ENCODE assay signal across 8 mouse cellular contexts in the genomic region with DNA sequence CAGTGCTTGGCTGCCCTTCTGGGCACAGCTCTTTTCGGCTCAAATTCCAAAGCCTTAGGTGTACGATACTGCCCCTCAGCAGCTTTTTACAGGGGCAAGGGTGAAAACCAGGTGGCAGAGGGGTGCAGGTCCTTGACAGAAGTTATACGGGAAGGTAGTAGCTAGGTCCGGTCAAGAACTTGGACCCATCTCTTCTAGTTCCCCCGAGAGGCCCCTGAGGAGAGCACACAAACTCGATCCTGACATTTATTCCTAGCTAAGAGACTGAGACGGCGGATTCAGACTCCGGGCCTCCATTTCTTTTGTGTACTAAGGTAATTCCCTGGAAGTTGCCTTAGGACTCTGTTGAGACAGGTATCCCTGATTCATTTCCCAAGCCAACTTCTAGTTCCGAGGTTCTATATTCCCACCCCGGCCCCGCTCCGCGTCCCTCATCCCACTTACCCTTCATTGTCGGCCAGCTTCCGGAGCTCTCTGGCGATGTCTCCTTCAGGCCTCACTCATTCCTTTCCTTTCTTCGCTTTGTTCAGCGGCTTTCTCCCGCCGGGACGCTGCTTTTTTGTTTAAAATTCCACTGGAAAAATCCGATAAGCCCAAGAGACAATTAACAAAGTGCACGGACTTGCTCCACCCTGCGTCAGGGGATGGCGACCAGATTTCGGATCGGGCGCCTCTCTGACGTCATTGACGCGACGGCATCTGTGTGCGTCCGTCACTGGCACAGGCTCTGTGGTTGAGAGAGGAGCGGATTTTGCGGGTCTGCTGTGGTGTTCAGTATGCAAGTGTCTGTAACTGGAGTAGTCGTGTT. TPM values are rescaled to one million over a fixed set of nuclear protein-coding genes. Genes with fewer than 3 reads are reported as not detected.
DNase-seq lines count a peak whose midpoint lies in the region; ATAC-seq lines count a peak whose summit lies in the region.

A gene (minus strand): TSS at position 721 of the 808 bp plus-strand sequence.

- ATAC-seq in heart, embryonic 14.5 days (ENCODE audit: insufficient number of reproducible peaks, insufficient read depth, low FRiP score, low read depth), result peak; percentile 84
- ATAC-seq in liver, embryonic 13.5 days (ENCODE audit: low read depth), result peak; percentile 92
- ATAC-seq in stomach, embryonic 16.5 days (ENCODE audit: insufficient read depth, low FRiP score), result peak; percentile 90

- H3K36me3 ChIP-seq in heart, embryonic 14.5 days (ENCODE audit: control insufficient read depth, insufficient read depth, low read length), result peaks cover 29% of the 10 kb centered on the region
- H3K36me3 ChIP-seq in liver, embryonic 13.5 days, result peaks cover 21% of the 10 kb centered on the region
- peaks cover 6% of the 10 kb centered on the region for H3K36me3 ChIP-seq in stomach, embryonic 16.5 days (ENCODE audit: control insufficient read depth, insufficient read depth, low read length)

- H3K4me2 ChIP-seq in heart, embryonic 14.5 days (ENCODE audit: low read length), result peak within 1 kb of the TSS; percentile 92
- peak within 1 kb of the TSS; percentile 85 for H3K4me2 ChIP-seq in liver, embryonic 13.5 days
- H3K4me2 ChIP-seq in stomach, embryonic 16.5 days (ENCODE audit: low read depth, low read length), result peak within 1 kb of the TSS; percentile 85

- peak within 1 kb of the TSS; percentile 82 for H3K27ac ChIP-seq in brown adipose tissue, adult 24 weeks (replicated peaks; ENCODE audit: low read depth, low read length)
- H3K27ac ChIP-seq in heart, embryonic 14.5 days (replicated peaks in 1 of 2; ENCODE audit: control insufficient read depth in 1 of 2, insufficient read depth in 1 of 2, low read depth in 2 of 2, low read length in 2 of 2), result peak within 1 kb of the TSS; percentile 65 to 86
- peak within 1 kb of the TSS; percentile 11 for H3K27ac ChIP-seq in liver, embryonic 13.5 days
- peak within 1 kb of the TSS; percentile 64 for H3K27ac ChIP-seq in stomach, embryonic 16.5 days (ENCODE audit: low read length)

- peak within 1 kb of the TSS; percentile 86 for H3K9ac ChIP-seq in heart, embryonic 14.5 days (ENCODE audit: low read length)
- H3K9ac ChIP-seq in liver, embryonic 13.5 days, result peak within 1 kb of the TSS; percentile 74
- peak within 1 kb of the TSS; percentile 90 for H3K9ac ChIP-seq in stomach, embryonic 16.5 days (ENCODE audit: low read length)

- H3K27me3 ChIP-seq in heart, embryonic 14.5 days (ENCODE audit: control insufficient read depth, insufficient read depth, low read length), result no peaks in the 10 kb centered on the region
- no peaks in the 10 kb centered on the region for H3K27me3 ChIP-seq in liver, embryonic 13.5 days
- H3K27me3 ChIP-seq in stomach, embryonic 16.5 days (ENCODE audit: control insufficient read depth, insufficient read depth, low read length), result no peaks in the 10 kb centered on the region

- H3K4me3 ChIP-seq in brown adipose tissue, adult 24 weeks (ENCODE audit: insufficient read depth, low read depth, low read length), result peak within 1 kb of the TSS; percentile 99
- peak within 1 kb of the TSS; percentile 79 to 97 for H3K4me3 ChIP-seq in heart, embryonic 14.5 days (ENCODE audit: control insufficient read depth in 1 of 2, insufficient read depth in 1 of 2, low read depth in 1 of 2, low read length in 2 of 2)
- peak within 1 kb of the TSS; percentile 72 for H3K4me3 ChIP-seq in liver, embryonic 13.5 days (replicated peaks)
- peak within 1 kb of the TSS; percentile 75 for H3K4me3 ChIP-seq in stomach, embryonic 16.5 days (replicated peaks; ENCODE audit: low read length)

- H3K9me3 ChIP-seq in heart, embryonic 14.5 days (ENCODE audit: control insufficient read depth, low read length), result no peaks in the 10 kb centered on the region
- H3K9me3 ChIP-seq in liver, embryonic 13.5 days (replicated peaks), result no peaks in the 10 kb centered on the region
- no peaks in the 10 kb centered on the region for H3K9me3 ChIP-seq in stomach, embryonic 16.5 days (replicated peaks; ENCODE audit: control insufficient read depth, low read length)

- 0 out of 2 replicates have a peak, but pooled peaks cover 2% of the 10 kb centered on the region for H3K4me1 ChIP-seq in brown adipose tissue, adult 24 weeks (ENCODE audit: control insufficient read depth, insufficient read depth, insufficient read length, low read length)
- peaks cover 4 to 14% of the 10 kb centered on the region in 2 experiments; a peak in 3 of 4 replicates for H3K4me1 ChIP-seq in heart, embryonic 14.5 days (ENCODE audit: control insufficient read depth in 2 of 2, insufficient read depth in 2 of 2, low read length in 2 of 2)
- H3K4me1 ChIP-seq in liver, embryonic 13.5 days (replicated peaks), result peaks cover 15% of the 10 kb centered on the region
- peaks cover 9% of the 10 kb centered on the region for H3K4me1 ChIP-seq in stomach, embryonic 16.5 days (ENCODE audit: control insufficient read depth, insufficient read depth, low read length)

- peak; percentile 94 for DNase-seq in CD4-positive, CD25-positive, alpha-beta regulatory T cell, adult 2 months (ENCODE audit: low read depth, low spot score)
- DNase-seq in fibroblast of lung, adult 2 months (ENCODE audit: low read depth), result peak; percentile 65
- DNase-seq in kidney, postnatal 14 days, result peak; percentile 93
- DNase-seq in liver, embryonic 13.5 days, result peak; percentile 77
- peak; percentile 94 for DNase-seq in neural tube, embryonic 10.5 days (ENCODE audit: extremely low spot score, low spot score)

- WGBS in heart, embryonic 14.5 days, result under 1% methylated on average over 38 of the region's 38 CpGs
- under 1% methylated on average over 38 of the region's 38 CpGs for WGBS in liver, embryonic 13.5 days (ENCODE audit: insufficient replicate concordance)
- under 1% methylated on average over 38 of the region's 38 CpGs for WGBS in stomach, embryonic 16.5 days

RNA-seq across cellular contexts. Expression of the gene that starts here (rescaled TPM):
- 17.2 and 20.0 TPM in 2 replicates for polyA plus RNA-seq in brown adipose tissue, adult 24 weeks (2012; ENCODE audit: insufficient read depth, insufficient read length, missing spikeins)
- polyA plus RNA-seq in heart, embryonic 14.5 days (2014; fragmentation: Nextera tagmentation; extraction: Ambion mirVana), result 41.2 and 42.4 TPM in 2 replicates
- 19.7 and 21.5 TPM in 2 replicates for polyA plus RNA-seq in liver, embryonic 13.5 days (2015; fragmentation: Nextera tagmentation; extraction: Ambion mirVana)
- polyA plus RNA-seq in stomach, embryonic 16.5 days (2015; fragmentation: Nextera tagmentation; extraction: Ambion mirVana), result 41.0 and 47.9 TPM in 2 replicates

Comparison
In these comparisons a context has a peak if more than half of its experiments do, and no peak if none do; other contexts are left out.
1. Peak in every context shown above with its lines: DNase-seq, ATAC-seq, H3K4me3 ChIP-seq and H3K27ac ChIP-seq.
2. H3K27ac ChIP-seq: peak in every context shown above with its lines; median percentile 82 in brown adipose tissue, adult 24 weeks; 76 in heart, embryonic 14.5 days; 64 in stomach, embryonic 16.5 days; 11 in liver, embryonic 13.5 days.